Mouse (Mus musculus) small intestine, adult 2 months (tissue): ENCODE measurements at regions not wholly inside any gene's neighbourhood (a gene's known extent, or its start where the extent isn't known, plus 50 kb on each side); places are given as distances from the start of the nearest gene placed in this dataset.

Source experiments
- H3K27ac ChIP-seq: fragments of 200-500 bp; 2 replicates; pipeline ENCODE4 v1.5.1; 2012; ENCODE audit warnings: low read depth, low read length, control low read depth, inconsistent platforms; ENCODE audit not compliant: insufficient read depth
- H3K27me3 ChIP-seq: fragments of 200-500 bp; 2 replicates; pipeline ENCODE4 v1.6.1; 2012; ENCODE audit warnings: mild to moderate bottlenecking, moderate library complexity, low read length, inconsistent platforms; ENCODE audit not compliant: control insufficient read depth, insufficient read depth
- H3K36me3 ChIP-seq: fragments of 200-500 bp; 2 replicates; pipeline ENCODE4 v1.6.1; 2012; ENCODE audit warnings: mild to moderate bottlenecking, low read length, control low read depth, inconsistent platforms; ENCODE audit not compliant: control insufficient read depth, insufficient read depth
- H3K4me1 ChIP-seq: fragments of 200-500 bp; 2 replicates; pipeline ENCODE4 v1.6.1; 2012; ENCODE audit warnings: low read length, inconsistent platforms, mixed read lengths; ENCODE audit not compliant: control insufficient read depth, insufficient read depth, insufficient read length
- H3K4me3 ChIP-seq: fragments of 200-500 bp; 2 replicates; pipeline ENCODE4 v1.5.1; 2012; ENCODE audit warnings: low read depth, mild to moderate bottlenecking, control low read depth, inconsistent platforms, low read length, moderate library complexity
- CTCF ChIP-seq: fragments of 200-500 bp; IDR thresholded peaks from 2 replicates; pipeline ENCODE4 v1.5.1; 2012; ENCODE audit warnings: low read depth, mild to moderate bottlenecking, control low read depth, inconsistent platforms, low read length, moderate library complexity, mixed read lengths; ENCODE audit not compliant: insufficient replicate concordance, insufficient read length; ENCODE audit errors: extremely low read depth
- POLR2A ChIP-seq: fragments of 200-500 bp; IDR thresholded peaks from 2 replicates; pipeline ENCODE4 v1.6.1; 2012; ENCODE audit warnings: low read depth, mild to moderate bottlenecking, control low read depth, inconsistent platforms, low read length, moderate library complexity
- WGBS: fragments of 180-500 bp; shearing (Covaris S2); methylation state at CpG from one replicate; pipeline ENCODE4 v1.1.7; 2018; 5-methylcytosine and 5-hydroxymethylcytosine counted together

- Histone ChIP-seq H3K4me1 (peaks cover 13% of the 10 kb centered on the region), H3K27ac (no peak overlapping the region), H3K27me3 (no peaks in the 10 kb centered on the region), H3K36me3 (no peaks in the 10 kb centered on the region), H3K4me3 (peak overlapping the region; percentile 59)
- whole genome bisulfite sequencing = 5% methylated on average over 38 of the region's 39 CpGs
- TF ChIP-seq CTCF (peak; percentile 79), POLR2A (no peak)
These were observed 71.8 kb upstream of the Foxo1 start for GRCm38 (mm10) chr3:52196047-52196935.

- 78% methylated on average over 2 of the region's 2 CpGs for WGBS
- Histone ChIP-seq H3K36me3 (no peaks in the 10 kb centered on the region), H3K4me1 (peaks cover 13% of the 10 kb centered on the region), H3K27ac (no peak overlapping the region), H3K4me3 (no peak overlapping the region), H3K27me3 (no peaks in the 10 kb centered on the region)
- TF ChIP-seq POLR2A (no peak), CTCF (no peak)
These were observed 71.2 kb upstream of the Foxo1 start for GRCm38 (mm10) chr3:52196936-52197246.

- H3K27ac ChIP-seq = peak overlapping the region; percentile 70
- H3K27me3 ChIP-seq = no peaks in the 10 kb centered on the region
- H3K4me3 ChIP-seq = peak overlapping the region; percentile 35
- no peak for TF ChIP-seq CTCF
- no peaks in the 10 kb centered on the region for H3K36me3 ChIP-seq
- H3K4me1 ChIP-seq = peaks cover 13% of the 10 kb centered on the region
- WGBS = 27% methylated on average over 23 of the region's 23 CpGs
These were observed 70.0 kb upstream of the Foxo1 start for GRCm38 (mm10) chr3:52197982-52198750.

- peaks cover 13% of the 10 kb centered on the region for H3K4me1 ChIP-seq
- peak overlapping the region; percentile 32; the same call in 1 of the 2 replicates for H3K27ac ChIP-seq
- WGBS = 12% methylated on average over 17 of the region's 17 CpGs
- no peaks in the 10 kb centered on the region for H3K36me3 ChIP-seq
- no peaks in the 10 kb centered on the region for H3K27me3 ChIP-seq
- peak overlapping the region; percentile 38 for H3K4me3 ChIP-seq
- TF ChIP-seq CTCF (peak; percentile 37; the same call in 1 of the 2 replicates), POLR2A (no peak)
These were observed 69.1 kb upstream of the Foxo1 start for GRCm38 (mm10) chr3:52198751-52199738.

- Histone ChIP-seq H3K27ac (no peak overlapping the region), H3K4me3 (no peak overlapping the region), H3K4me1 (peaks cover 13% of the 10 kb centered on the region), H3K27me3 (no peaks in the 10 kb centered on the region), H3K36me3 (no peaks in the 10 kb centered on the region)
- WGBS = 68% methylated on average over 4 of the region's 4 CpGs
- TF ChIP-seq CTCF (no peak), POLR2A (no peak)
These were observed 68.0 kb upstream of the Foxo1 start for GRCm38 (mm10) chr3:52200106-52200505.

GRCm38 (mm10) chr3:52210556-52211302 is 57.4 kb upstream of the Foxo1 start:
- H3K27me3 ChIP-seq = no peaks in the 10 kb centered on the region
- 28% methylated on average over 24 of the region's 24 CpGs for WGBS
- H3K4me1 ChIP-seq = no peaks in the 10 kb centered on the region
- no peak overlapping the region for H3K27ac ChIP-seq
- H3K36me3 ChIP-seq = no peaks in the 10 kb centered on the region
- no peak overlapping the region for H3K4me3 ChIP-seq
- no peak for TF ChIP-seq CTCF
- no peak for TF ChIP-seq POLR2A
